Mouse (Mus musculus): ENCODE measurements around the gene Clock.

Clock gene

DNA sequence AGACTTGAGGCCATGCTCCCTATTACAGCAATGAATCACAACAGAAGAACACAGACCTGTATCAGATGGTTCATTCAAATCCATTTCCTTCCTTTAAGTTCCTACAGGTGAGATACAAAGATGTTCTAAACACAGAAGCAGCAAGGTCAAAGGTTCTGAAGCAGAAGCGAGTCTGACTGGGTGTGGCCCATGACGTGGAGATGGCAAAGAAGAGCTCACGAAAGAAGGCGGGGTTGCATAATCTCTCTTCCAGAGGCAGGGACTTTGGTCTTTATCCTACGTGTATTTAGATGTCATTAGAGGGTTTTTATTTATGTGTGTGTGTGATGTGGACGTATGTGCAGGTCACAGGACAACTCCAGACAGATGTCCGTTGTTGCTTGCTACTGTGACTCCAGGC, 126.9 kb downstream of the Clock start:
- DNase-seq (ENCODE audit: low spot score) = no peak

DNA sequence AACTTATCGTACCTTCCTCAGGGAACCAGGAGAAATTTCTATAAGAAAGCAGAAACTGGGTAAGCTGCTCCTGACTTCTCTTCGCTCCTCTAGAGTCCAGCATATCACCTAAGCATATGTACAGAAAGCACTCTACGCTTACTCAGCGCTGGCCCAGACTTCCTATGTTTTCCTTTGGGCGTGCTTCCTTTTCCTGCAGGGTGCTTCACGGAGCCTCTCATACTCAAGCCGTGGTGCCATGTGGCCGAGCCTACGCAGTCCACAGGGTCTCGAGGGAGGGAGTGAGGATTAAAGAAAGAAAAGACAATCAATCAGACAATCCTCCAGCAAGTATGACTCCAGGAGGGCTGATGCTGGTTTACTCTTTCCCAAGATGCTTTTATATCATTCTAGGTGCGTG, 127.8 kb downstream of the Clock start:
- DNase-seq (ENCODE audit: low spot score) = no peak

DNA sequence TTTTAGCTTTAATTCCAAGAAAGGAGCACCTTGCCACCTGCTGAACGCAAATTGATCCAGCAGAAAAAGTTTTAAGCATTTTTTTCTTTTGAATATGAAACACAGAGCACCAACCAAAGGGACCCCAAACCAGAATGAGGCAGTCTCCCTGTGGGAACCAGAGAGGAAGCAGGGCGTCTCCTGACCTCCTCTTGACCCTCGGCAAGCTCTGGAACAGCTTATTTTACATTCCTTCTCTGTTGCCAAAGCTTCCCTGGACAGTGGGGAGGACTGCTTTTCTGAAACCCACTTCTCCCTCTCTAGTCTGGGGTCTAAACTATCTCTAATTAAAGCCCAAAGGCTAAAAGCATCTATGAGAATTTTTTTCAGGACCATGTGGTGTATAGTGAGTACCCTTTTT, 128.2 kb downstream of the Clock start:
- no peak for DNase-seq (ENCODE audit: low spot score)

DNA sequence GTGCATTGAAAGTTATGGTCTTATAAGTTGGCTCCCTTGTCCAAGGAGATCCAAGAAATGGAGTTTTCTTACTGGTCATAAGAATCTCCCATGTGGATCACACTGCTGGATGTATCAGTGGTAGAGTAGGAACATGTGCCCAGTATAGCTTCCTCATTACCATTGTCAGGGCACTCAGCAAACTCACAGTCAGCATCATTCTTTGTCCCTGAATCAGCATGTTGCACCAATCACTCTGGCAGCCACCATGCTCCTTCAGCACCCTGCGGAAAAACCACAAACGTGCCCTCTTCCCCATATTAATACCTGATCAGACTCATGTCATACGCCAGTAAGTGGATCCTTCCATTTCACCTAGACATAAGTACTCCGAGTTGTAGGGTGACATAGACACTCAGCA, 129.5 kb downstream of the Clock start:
- DNase-seq (ENCODE audit: low spot score) = no peak

DNA sequence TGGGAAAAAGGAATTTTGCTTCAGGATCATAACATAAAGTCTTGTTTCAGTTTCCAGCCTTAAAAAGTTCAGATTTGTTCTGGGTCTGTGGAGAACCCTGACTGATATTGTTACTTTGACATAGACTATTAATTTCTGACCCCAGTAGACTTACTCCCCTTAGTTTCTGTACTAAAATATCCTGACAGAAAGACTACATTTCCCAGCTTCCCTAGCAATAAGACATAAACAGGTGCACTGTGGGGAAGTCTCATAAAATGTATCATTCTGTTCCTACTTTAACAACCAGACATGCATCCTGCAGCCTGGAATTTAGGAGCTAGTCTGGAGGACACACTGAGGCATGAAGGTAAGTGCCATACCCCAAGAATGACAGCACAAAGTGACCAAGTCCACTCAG, 133.6 kb downstream of the Clock start:
- DNase-seq (ENCODE audit: low spot score) = no peak

DNA sequence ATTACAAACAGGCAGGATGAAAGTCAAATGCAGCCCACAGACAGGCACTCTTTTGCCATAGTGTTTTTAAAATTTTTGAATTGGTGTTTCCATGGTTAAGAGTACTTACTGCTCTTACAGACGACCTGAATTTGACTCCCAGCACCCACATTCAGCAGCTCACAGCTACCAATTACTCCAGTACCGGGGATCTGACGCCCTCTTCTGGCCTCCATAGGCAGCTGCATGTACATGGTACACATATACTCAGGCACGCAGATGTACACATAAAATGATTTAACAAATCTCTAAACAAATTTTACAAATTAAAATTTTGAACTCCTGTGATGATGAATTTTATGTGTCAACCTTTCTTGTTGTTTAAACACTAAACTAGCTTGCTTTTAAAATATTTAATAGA, 134.1 kb downstream of the Clock start:
- DNase-seq (ENCODE audit: low spot score) = no peak

DNA sequence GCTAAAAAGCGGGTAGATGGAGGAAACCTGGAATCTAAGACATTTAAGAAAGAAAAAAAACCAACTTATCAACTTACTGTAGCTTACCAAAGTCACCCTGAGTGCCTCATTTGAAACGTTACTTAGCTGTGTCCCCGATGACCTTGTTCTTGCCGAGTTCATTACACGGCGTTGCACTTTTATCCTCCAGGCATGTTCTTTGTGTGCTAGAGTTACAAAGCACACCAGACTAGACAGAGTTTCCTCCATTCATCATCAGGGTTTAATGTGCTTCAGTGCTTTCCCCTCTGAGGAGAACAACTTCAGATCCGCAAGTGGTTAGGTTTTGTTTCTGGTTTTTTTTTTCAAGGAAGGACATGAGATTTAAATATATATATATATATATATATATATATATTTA, 139.8 kb downstream of the Clock start:
- no peak for DNase-seq (ENCODE audit: low spot score)

DNA sequence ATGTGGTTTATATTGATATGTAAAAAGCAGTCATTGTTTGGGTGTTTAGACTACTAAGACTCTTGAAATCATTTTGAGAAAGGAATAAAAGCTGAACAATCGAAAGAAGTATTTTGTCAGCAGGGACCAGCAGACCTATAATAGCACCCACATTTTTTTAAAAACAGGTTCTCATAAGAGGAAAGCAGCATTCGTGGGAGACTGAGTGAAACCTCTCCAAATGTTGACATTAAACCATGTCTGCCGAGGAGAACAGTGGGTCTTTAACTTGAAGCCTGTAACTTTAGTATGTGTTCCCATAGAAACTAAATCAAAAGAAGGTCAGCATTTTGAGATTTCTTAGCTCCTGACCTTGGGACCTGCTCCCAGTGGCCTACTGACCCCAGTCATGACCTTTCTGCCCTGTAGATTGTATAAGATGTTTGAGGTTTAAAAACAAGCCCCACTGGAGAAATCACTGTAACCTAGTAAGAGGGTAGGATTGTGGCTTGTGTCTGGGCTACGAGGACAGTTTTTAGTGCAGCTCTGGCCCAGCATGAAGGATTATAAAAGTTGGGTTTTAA, 140.7 kb downstream of the Clock start:
- no peak for DNase-seq (ENCODE audit: low spot score)

DNA sequence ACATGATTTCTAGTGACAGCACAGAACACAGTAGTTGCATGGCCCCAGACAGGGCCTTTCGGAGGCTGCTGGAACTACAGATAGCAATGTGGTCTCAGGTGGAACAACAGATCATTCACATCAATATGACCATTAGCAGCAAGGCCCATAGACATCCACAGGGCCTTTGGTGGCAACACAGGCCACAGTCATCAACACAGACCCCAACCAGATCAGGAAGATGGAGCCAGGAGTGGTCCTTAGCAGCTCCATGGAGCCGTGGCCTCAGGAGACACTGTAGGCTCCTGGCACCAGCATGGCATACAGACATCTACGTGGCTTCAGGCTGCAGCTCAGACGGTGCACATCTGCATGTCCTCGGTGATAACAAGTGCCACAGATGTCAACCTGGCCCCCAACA, 141.7 kb downstream of the Clock start:
- no peak for DNase-seq (ENCODE audit: low spot score)

DNA sequence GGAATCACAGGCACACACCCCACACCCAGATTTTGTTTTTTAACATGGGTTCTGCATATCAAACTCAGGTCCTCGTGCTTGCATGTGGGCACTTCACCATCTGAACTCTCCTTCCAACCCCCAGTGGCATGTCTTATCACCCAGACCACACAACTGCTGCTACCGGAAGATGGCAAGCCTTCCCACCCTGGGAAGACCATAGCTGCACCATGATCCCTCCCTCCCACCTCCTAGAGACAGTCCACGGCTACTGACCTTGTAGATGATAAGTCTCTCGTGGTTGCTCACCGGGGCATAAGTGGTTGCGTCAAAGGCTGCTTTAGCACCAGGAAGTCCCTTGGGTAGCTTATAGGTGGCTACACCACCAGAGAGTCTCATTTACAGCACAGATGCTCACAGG, 143.1 kb downstream of the Clock start:
- no peak for DNase-seq (ENCODE audit: low spot score)

DNA sequence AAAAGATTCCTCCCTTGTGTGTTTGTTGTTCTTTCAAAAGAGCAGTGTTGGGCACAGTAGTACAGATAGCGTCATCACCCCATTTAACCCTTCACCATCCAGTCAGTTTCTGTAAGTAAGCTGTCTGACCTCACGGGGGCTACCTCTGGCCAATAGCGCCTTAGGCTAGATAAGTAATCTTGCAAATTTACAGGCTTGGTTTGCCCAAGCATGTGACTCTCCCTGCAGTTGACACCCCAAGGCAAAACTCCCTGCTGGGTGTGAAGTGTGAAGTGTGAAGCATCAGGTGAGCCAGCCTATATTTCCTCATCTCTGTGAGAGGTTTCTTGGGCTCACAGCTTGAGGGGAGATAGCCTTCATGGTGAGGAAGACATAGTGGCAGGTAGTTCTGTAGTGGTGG, 144.5 kb downstream of the Clock start:
- DNase-seq (ENCODE audit: low spot score) = no peak
